21 mouse cellular contexts compared by ENCODE assay signal in genomic region chr10:127888605-127889004, GRCm38 (mm10). TPM values are rescaled to one million over a fixed set of nuclear protein-coding genes. Genes with fewer than 3 reads are reported as not detected.
"Had no signal": no experiment of that assay in that cellular context is flagged by ENCODE, and none has a peak within 500 bp of the region (broad histone marks: within the 10 kb centered on the region; RNA-seq: fewer than 3 reads in every experiment).

Gene Rdh7, minus strand, starts transcription at chr10:127888817.

- H3K27ac ChIP-seq: kidney, postnatal 0 days; limb, embryonic 13.5 days; liver, embryonic 14.5 days; lung, embryonic 15.5 days; macrophage; midbrain, embryonic 15.5 days; neural tube, embryonic 12.5 days had no signal

- H3K4me2 ChIP-seq: limb, embryonic 13.5 days; lung, embryonic 15.5 days; midbrain, embryonic 11.5 days; neural tube, embryonic 12.5 days had no signal

- H3K4me3 ChIP-seq: limb, embryonic 13.5 days; lung, embryonic 15.5 days; megakaryocyte, embryonic 14.5 days; midbrain, embryonic 15.5 days; neural tube, embryonic 12.5 days had no signal

- DNase-seq: left cerebral cortex, postnatal 4 days; lung, postnatal 14 days; spleen, adult 18-20 months; thymus, adult 18-20 months; thymus, postnatal 14 days had no signal

- H3K36me3 ChIP-seq: limb, embryonic 13.5 days; lung, embryonic 15.5 days; midbrain, embryonic 15.5 days; neural tube, embryonic 12.5 days had no signal

- ATAC-seq: midbrain, embryonic 15.5 days had no signal

- H3K9ac ChIP-seq: limb, embryonic 13.5 days; liver, embryonic 14.5 days; lung, embryonic 15.5 days; midbrain, embryonic 15.5 days; neural tube, embryonic 12.5 days had no signal

- H3K9me3 ChIP-seq: limb, embryonic 13.5 days; lung, embryonic 15.5 days; midbrain, embryonic 15.5 days; neural tube, embryonic 12.5 days had no signal

- H3K27me3 ChIP-seq: limb, embryonic 13.5 days; lung, embryonic 15.5 days; midbrain, embryonic 15.5 days; neural tube, embryonic 12.5 days had no signal

- H3K4me1 ChIP-seq: limb, embryonic 13.5 days; neural tube, embryonic 12.5 days had no signal

RNA-seq across cellular contexts. Expression of gene Rdh7, which starts in this region (rescaled TPM):
- total RNA-seq: layer of hippocampus, adult 8-10 months; layer of hippocampus, postnatal 14 days; left cerebral cortex, adult 18-20 months; left cerebral cortex, postnatal 10 days; left cerebral cortex, postnatal 4 days; monocyte, adult 5-6 weeks; neutrophil, adult 5-6 weeks had no signal
- polyA plus RNA-seq: limb, embryonic 13.5 days; lung, embryonic 15.5 days; macrophage; midbrain, embryonic 11.5 days; midbrain, embryonic 15.5 days; neural tube, embryonic 12.5 days; stomach, embryonic 14.5 days had no signal
